Mouse (Mus musculus): ENCODE data around the gene Trappc13.

- TF ChIP-seq CTCF (IDR thresholded peaks at IDR 0.05; ENCODE audit: low read depth) (no peak), EP300 (IDR thresholded peaks at IDR 0.05; ENCODE audit: low read depth) (no peak)
Measured at GRCm38 (mm10) chr13:104227478-104227877, 49.2 kb upstream of the Trappc13 start.
